Mouse (Mus musculus) testis, adult 2 months (tissue): ENCODE measurements around the gene Lipa.

Source experiments
- CTCF ChIP-seq: fragments of 200-500 bp; IDR thresholded peaks from 2 replicates; pipeline ENCODE4 v1.5.1; 2012; ENCODE audit warnings: low read depth, mild to moderate bottlenecking, inconsistent platforms, low read length, moderate library complexity; ENCODE audit not compliant: control insufficient read depth, insufficient read depth, insufficient replicate concordance
- POLR2A ChIP-seq: fragments of 200-500 bp; IDR thresholded peaks from 2 replicates; pipeline ENCODE4 v1.6.1; 2012; ENCODE audit warnings: low read depth, mild to moderate bottlenecking, inconsistent platforms, low read length, moderate library complexity; ENCODE audit not compliant: control insufficient read depth

- TF ChIP-seq CTCF = no peak
- peak; percentile 73; the same call in 1 of the 2 replicates for TF ChIP-seq POLR2A
Observed at GRCm38 (mm10) chr19:34526941-34527682, at the start of gene Lipa.
